Mouse (Mus musculus) thymus, adult 2 months (tissue): ENCODE measurements around the gene Pmvk.

Experiments used
- CTCF ChIP-seq: fragments of 200-500 bp; IDR thresholded peaks from 2 replicates; pipeline ENCODE4 v1.5.1; 2012; ENCODE audit warnings: mild to moderate bottlenecking, control low read depth, low read length, moderate library complexity, borderline replicate concordance; ENCODE audit not compliant: control insufficient read depth, poor library complexity, insufficient read depth; ENCODE audit errors: extremely low read depth
- POLR2A ChIP-seq: fragments of 200-500 bp; IDR thresholded peaks from 2 replicates; pipeline ENCODE4 v1.6.1; 2012; ENCODE audit warnings: mild to moderate bottlenecking, low read length, control low read depth, moderate library complexity; ENCODE audit not compliant: control insufficient read depth, poor library complexity, insufficient read depth; ENCODE audit errors: extremely low read depth

GRCm38 (mm10) chr3:89417131-89417530 lies 37.2 kb upstream of the Pmvk start:
- TF ChIP-seq POLR2A (no peak), CTCF (no peak)
